Mouse (Mus musculus): ENCODE data around the gene Mfsd10.

- TF ChIP-seq POLR2A (IDR thresholded peaks at IDR 0.05; ENCODE audit: borderline replicate concordance, extremely low read depth, insufficient read depth, insufficient read length, poor library complexity, severe bottlenecking) (no peak), CTCF (IDR thresholded peaks at IDR 0.05; ENCODE audit: borderline replicate concordance, extremely low read depth, insufficient read depth, insufficient read length) (no peak)
These were observed 43.7 kb downstream of the Mfsd10 start for GRCm38 (mm10) chr5:34593202-34593727.
